Mouse (Mus musculus) layer of hippocampus, adult 8-10 months (tissue): Measurements from ENCODE around the gene Nelfb. TPM values are rescaled to one million over a fixed set of nuclear protein-coding genes. Genes with fewer than 3 reads are reported as not detected.

Experiments
- DNase-seq, 2 experiments: peaks; one replicate each; pipeline ENCODE4 v3.0.0; 2022; ENCODE audit warnings: low spot score in 2 of 2
- total RNA-seq, 4 experiments: library from RNA; stranded (reverse); gene quantifications; 2 replicates each; pipeline ENCODE4 v1.2.4; 2022

Gene Nelfb
- total RNA-seq, 4 experiments from 2014 or later = 56.7 to 64.9 (median 64.0) TPM

DNA sequence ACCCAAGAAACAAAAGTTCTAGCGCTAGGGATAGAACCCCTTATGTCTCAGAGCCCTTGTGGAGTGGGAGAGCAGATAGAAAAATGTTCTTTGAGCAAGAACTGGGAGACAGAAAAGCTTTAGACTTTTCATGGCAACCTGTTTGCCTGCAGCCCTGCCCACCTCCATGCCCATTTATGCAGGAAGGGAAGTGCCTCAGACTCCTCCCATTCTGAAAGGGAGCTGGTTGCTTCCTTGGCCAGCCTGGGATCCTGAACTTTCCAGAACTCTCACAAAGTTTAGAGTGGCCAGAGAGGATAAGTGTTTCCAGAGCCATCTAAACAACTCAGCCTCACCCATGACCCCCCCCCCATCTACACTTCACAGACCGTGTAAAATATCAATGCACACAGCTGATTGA is 14.1 kb downstream of the Nelfb start:
- no peak for DNase-seq

DNA sequence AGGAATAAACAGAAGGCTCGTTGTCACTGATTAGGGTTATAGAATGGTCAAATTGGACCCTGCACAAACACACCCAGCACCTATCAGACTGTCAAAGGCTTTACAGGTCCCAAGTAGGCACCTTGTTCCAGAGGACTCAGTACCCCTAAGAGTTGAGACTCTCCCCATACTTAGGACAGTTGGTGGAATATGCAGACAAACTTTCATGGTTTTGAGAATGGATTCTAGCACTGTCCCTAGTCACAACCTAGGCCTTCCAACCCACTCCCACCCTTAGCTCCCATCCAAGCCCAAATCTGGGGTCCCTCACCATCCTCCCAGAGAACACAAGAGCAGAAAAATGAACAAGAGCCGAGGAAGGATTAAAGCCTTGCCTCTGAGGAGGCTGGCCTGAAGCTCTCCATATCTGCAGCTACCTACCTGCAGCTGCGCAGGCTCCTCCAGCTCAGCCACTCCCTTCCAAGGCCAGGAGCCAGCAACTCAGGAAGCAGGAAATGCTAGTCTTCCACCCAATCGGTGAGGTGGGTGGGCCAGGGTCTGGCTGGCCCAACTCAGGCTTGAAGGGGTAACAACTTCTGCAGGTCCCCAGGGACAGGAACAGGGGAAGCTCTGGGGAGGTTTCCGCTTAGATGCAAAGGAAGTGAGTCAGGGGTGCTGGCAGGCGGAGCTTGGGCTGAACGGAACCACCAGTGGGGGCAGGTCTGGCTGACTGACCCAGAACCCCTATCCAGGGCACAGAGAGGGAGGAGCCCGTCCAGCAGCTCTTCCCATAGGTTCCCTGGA is 14.9 kb downstream of the Nelfb start, which contains the start of gene Tor4a:
TSS of gene Tor4a (minus strand) at position 715 of the 783 bp plus-strand sequence.
- no peak for DNase-seq

DNA sequence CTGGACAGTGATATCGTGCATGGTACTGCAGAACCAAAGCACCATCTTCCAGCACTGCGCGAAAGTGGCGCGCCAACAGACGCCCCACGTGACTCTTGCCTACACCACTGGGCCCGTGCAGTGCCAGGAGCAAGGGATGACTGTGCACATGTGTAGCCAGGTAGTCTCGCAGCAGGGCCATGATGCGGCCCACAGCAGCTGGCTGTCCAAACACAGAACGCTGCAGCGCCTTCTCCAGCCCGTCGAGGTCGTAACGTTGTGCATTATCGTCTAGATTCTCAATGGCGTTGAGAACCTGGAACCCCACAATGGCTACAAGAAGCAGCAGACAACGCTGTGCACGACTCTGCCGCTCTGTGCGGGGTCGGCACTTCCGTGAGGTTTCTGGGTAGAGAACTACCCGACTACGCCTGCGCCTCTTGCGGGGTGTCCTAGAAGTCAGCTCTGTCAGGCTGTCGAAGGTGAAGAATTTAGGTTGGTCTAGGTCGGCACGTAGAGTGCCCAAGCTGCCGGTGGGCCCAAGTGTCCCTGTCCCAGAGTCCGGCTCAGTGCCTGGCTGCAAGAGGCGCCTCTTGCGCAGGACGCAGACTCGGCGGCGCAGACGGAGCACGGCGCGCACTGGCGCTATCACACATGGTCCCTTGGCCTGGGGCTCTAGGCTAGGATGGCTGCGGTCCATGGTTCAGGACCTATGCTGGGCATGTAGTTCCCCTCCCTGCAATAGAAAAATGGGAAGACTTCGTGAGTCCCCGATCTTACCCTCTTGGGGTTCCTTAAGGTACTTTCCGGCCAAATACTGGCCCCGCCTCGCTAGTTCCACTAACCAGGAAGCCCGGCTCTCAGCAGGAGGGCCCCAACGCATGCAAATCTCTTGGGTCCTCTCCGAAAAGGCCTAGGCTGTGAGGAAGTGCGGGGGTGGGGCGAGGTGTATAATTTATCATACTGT is 15.8 kb downstream of the Nelfb start:
- no peak for DNase-seq

DNA sequence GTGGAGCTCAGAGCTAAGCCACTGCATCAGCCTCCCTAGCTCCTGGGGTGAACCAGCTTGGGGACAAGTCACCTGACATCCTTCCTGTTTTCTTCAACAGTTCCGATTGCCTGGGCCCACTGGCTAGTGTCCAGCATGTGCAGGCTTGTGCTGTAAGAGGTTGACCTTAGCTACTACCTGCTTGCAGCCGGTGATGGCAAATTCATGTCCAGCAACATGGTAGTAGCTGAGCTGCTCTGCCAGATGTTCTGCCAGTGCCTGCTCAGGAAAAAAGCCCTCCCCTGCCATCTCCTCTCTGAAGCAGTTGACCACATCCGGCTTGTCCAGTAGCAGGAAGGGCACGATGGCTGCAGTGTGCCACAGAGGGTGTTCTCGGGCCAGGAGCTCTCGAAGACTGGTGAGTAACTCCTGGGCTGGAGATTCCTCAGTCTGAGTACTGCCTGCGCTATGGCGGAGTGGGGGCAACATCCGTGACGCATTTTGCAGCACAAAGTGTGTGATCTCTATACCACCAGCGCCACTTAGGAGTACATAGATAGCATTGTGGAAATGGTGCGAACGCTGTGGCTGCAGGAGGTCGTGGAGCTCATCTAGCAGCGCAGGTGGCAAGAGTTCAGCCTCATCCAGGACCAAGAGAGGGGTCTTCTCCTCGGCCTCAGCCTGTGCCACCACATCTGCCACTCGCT is 16.7 kb downstream of the Nelfb start:
- DNase-seq = no peak

DNA sequence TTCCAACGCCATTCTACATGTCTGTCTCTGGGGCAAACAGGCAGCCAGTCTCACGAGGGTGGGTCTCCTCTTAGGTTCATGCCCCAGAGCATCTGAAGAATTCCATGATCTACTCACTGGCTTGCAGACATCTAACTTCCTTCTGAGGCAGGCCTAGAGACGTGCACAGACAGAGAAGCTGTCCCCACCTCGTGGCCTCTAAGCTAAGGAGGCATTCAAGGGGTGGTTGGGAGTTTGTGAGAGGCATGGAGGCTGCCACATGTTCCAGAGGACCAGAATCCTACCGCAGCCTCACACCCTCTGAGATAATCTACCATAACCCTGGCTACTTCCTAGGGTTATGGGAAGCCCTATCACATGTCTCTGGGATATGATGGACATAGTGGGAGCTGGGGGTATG is 17.3 kb downstream of the Nelfb start:
- no peak for DNase-seq

DNA sequence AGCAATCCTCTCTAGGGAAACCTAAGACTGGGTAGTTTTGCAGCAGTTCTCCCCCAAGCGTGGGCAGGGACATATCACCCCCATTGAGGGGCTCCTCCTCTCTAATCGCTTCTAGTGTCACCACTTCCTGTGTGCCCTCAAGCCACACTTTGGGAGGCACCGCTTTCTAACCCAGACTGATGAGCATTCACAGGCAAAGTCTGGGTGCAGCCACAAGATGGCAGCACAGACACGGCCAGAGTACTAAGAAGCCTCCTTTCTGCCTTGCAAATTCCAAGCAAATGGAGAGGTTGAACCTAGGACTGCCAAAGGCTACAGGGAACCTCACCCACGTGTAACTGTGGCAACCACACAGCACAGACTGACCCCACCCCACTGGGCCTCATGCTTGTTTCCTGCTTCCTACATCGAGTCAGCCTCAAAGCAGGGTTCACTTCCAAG is 17.9 kb downstream of the Nelfb start:
- DNase-seq = peak; percentile 71 to 79

DNA sequence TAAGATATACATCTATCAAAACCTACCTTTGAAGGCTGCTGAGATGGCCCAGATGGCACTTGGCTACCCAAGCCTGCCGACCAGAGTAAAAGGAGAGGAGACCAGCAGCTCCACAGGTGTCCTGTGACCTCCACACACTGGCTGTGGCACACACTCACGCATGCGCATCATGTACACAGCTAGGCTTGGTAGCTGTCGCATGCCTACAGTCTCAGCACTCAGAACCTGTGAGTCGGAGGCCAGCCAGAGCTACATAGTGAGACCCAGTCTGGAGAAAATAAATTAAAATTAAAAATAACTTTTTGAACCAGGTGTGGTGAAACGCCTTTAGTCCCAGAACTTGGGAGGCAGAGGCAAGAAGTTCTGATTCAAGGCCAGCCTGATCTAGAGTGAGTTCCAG is 23.4 kb downstream of the Nelfb start:
- DNase-seq = no peak

DNA sequence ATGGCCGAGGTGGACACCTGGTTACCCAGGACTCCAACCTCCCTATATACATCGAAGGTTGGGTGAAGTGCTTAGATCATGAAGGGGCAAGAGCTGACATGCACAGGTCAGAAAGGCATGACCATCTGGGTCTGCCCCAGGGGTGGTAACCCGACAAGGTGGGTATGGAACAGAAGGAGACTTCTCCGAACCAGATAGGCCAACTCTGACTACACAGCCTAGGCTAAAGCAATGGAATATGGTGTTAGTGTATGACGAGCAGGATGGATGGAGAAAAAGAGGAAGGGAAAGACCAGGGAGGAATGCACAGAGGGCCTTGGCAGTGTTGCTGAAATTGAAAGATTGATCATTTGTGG is 24.7 kb downstream of the Nelfb start:
- no peak for DNase-seq

DNA sequence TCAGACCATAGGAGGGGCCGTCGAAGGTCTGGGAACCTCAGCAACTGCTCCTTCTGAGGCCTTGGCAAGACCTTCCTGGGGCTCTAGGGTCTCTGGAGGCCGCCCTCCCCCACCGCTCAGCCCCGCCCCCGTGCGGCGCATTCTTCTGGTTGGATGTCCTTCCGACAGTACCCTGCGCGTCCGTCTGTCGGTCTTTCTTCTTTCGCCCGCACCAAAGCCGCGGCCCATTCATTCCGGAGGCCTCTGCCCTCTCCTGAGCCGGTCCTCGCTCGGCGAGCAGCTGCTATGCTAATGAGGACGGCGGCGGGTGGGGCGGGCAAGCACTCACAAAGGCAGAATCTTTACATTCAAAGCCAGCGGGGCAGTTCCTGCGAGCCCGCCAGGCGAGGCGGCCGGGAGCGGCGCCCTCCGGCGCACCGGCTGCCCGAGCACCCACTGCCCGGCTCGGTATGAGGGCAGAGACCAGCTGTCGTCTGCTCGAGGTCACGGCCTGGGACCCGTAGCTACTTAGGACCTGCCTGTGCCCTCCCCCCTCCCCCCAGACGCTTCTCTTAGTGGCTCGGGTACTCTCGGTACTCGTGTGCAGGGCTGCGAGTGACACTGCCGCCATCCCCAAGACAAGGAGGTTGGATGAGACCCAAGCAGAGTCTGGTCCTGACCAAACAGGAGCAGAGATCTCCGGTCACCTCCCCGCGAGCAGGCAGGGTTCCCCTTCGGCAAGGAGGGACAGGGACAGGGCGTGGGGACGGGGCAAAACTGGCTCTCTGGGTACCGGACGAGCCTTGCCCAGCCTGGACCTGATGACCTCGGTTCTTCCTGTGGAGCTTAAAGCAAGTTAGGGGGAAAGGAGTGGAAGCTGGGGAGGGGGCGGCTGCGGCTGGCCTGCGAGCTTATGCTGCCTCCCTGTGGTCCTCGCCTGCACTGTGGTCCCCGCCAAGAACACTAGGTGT is 25.4 kb downstream of the Nelfb start:
- no peak for DNase-seq

DNA sequence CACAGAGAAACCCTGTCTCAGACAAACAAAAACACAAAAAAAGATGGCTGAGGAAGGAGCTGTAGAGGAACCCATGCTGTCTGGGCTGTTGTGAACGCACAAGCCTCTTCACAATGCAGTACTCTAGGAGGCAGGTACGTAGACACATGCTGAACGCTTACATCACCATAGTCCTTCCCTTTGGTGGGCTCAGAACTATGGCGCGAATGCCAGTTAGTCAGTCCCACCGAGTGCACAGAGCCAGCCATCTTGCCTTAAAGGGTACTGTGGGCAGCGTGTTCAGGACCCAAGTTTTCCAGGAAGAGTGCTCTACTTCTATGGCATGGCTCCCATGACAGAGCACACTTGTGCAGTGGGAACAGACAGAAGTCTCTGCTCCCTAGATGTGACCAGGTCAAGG is 26.8 kb downstream of the Nelfb start:
- no peak for DNase-seq

DNA sequence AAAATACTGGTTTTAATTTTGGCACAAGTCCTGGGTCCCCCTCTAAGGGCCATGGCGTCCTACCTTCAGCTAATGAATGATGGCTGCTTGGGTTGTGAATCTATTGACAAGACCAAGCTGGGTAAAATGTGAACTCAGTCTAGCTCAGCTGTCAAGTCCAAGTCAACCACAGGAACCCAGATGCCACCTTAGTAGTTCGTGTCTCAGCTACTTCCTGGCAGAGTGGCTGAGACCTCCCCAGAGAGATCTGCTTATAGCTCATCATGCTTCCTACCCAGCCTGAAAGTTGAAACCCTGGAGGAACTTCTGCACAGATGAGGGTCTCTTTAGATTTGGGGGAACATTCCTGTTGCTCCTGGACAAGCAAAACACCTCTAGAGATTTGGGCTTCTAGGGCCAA is 28.0 kb downstream of the Nelfb start:
- DNase-seq = no peak

DNA sequence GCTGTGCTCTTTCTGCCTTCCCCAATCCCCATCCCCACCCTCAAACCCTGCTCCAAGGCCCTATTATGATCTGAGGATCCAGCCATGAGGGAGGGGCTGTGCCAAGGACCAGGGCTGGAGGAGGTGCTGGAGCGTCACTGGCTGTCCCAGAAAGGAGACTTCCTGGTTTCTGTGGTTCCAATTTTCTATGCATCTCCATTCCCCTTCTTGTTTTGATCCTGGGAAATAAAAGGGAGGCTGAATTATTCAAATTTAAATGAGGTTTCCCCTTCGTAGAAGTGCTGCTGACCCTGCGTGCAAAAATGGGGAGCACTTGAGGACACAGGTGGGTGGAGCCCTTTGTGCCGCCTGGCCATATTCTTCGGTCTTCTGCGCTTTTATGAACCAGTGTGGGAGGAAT is 28.6 kb downstream of the Nelfb start:
- no peak for DNase-seq

DNA sequence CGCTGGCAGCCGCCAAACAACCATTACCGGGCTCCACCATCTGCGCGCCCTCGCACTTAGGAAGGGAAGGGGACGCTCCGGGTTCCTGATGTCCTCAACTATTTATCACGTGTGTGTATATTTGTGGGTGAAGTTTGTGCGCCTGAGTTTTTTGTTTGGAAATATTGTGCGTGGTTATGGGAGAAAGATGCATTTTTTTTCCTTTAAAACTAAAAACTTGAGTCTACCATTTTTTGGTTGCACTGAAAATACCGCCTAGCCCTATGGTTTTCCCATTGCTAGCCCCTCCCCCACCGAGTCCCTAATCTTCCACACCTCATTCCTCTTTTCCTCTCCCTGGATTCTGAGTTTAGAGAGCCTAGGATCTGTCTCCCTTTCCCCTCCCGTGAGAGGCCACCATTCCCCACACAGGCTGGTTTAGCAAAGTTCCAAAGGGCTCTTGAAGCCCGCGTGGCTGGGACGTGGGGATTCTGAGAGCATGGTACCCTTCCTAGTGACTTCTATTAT is 29.3 kb downstream of the Nelfb start:
- no peak for DNase-seq

DNA sequence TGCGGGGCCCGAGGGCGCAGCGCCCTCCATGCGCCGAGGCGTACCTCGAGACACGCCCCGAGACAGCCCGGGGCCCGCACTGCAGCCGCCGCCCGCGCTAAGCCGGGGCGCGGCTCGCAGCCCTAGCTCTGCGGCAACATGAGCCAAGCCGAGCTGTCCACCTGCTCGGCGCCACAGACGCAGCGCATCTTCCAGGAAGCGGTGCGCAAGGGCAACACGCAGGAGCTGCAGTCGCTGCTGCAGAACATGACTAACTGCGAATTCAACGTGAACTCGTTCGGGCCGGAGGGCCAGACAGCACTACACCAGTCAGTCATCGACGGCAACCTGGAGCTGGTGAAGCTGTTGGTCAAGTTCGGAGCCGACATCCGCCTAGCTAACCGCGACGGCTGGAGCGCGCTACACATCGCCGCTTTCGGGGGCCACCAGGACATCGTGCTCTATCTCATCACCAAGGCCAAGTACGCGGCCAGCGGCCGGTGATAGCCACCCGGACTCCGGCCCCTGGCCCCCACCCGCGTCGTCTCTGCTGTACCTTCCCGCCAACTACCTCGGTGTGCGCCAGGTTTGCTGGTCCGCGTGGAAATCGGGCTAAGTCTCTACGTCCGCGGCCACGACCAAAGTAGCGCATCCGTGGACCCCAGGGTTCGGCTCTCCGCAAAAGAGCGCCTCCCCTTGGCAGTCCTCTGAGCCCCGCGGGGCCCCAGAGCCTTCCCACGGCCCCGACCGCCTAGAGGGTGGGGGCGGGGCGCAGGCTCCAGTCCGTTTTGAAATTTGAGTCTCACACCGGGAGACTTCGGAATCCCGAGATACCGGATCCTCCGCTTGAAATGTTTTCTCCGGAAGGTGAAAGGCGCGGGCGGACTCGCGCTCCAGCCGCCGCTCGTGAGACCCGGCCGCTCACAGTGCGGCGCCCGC is 30.1 kb downstream of the Nelfb start:
- DNase-seq = peak in 1 of 2 experiments; percentile 17

DNA sequence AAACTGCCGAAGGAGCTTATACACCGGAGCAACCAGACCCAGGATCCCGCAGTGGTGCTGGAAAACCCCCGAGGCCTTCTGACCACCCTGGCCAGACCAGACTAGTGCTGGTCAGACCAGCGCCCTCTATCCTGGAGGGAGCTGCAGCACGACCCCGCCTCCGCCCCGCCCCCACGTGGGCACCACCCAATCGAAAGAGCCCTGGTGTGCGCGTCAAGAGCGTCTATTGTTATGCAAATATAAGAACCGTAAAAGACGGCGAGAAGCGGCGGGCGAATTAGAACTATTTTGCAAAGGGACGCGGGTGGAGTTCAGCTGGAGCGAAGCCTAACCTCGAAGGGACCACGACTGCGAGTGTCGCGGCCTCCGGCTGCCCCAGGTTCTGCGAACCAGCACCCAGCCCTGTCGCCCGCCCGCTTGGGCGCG is 30.8 kb downstream of the Nelfb start, which contains the start of gene Nrarp:
TSS of gene Nrarp (plus strand) at position 281 of the 426 bp plus-strand sequence.
- DNase-seq = peak; percentile 92 to 93

DNA sequence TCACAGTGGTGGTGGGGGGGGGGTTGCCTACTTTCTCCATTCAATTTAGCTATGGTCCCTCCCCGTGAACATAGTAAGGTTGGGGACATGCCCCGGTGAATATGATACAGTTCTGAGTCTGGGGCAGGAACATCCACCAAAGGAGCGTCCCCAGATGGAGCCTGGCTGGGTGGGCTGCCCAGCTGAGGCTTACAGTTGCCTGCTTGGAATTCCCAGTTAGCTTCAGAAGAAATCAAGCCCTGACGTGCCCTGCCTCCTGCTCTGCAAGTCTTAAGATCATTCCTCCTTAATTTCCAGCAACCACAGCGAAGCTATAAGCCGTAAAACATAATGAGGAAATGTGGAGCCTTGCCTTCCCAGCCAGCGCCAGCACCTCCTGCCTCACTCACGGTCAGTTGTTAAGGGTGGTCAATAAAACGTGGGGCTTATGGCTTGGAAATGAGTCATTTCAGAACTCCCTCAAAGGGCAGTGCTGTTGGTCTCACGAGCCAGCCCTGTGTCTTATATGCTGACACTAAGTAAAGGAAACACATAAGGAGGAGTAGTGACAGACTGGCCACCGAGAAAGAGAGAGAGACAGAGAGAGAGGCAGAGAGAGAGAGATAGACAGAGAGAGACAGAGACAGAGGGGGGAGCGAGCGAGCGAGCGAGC is 31.6 kb downstream of the Nelfb start:
- peak in 1 of 2 experiments; percentile 6 for DNase-seq

DNA sequence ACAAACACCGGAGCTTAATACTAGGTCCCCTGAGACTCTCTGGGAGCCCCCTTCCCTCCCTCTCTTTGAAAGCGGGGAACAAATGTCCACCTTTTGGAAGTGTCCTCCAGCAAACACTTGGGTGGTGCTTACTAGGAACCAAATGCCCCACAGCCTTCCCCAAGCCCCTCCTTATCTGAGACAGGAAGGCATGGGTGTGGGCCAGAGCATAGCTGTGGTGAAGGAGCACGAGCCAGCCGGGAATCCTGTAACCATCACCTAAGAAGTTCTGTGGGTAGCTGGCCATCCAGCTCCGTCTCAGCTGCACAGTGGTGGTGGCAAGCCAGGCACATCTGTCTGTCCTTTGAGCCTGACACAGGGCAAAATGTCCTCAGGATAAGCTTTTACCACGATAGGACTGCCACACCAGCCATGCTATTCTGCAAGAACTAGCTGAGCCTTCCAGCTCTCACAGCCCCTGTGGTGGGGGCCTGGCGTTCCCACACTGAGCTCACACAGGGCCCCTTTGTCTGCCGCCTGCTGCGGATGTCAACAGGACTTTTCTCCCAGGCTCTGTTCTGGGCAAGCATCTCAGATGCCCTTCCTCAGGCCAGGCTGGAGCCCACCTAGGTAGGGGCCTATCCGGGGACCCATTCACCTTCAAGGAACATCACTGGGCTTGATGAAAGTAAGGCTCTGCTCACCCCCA is 32.9 kb downstream of the Nelfb start:
- DNase-seq = peak; percentile 52 to 54

DNA sequence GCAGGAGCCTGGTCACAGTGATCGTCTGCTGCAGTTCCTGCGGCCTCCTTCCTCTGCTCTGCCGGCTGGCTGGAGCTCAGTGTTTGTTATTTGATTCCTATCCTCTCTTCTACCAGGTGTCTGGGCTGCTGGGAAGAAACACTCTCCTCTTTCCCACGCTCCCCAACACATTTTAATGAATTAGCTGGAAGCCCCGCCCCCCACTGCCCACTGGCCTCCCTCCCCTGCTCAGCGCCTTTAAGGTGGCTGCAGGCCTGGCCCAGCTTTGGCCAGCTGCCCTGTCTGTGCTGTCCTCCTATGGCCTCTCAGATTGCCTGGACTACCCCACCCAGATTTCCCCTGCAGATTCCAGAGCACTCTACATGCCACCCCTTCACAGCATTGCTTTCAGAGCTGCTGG is 33.6 kb downstream of the Nelfb start:
- peak; percentile 35 to 39 for DNase-seq
